Mouse (Mus musculus): ENCODE data around the gene Trappc3. TPM values are rescaled to one million over a fixed set of nuclear protein-coding genes. Genes with fewer than 3 reads are reported as not detected.

Gene Trappc3
- total RNA-seq, 2 experiments from 2014 or later: 77.4 to 79.4 TPM

DNA sequence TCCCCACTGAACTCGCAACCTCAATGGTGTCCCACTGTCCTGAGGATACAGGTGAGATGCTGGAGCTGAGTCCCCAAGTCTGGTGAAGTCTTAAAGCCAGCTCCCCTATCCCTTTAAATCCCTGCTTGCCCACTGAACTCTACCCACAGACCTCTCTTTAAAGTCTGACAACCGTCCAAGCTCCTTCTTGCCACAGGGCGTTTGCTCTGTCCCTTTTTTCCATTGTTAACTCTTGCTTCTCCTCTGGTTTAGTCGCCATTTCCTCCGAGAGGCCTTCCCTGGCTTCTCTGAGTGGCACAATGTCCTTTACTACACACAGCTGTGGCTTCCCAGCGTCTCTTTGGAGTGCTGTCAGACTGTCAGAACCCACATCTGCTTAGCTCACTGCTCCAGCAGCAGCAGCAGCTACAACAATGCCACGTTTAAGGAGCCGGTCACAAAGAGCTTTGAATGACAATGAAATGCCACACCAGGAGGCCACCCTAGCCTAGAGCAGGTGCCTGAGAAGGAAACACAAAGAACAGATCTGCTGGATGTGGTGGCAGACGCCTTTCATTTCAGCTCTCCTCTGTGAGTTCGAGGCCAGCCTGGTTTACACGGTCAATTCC is 13.8 kb upstream of the Trappc3 start:
- no peak for DNase-seq (ENCODE audit: low spot score in 2 of 2)
- intact Hi-C loops (cut with DNase I): no loop called here

DNA sequence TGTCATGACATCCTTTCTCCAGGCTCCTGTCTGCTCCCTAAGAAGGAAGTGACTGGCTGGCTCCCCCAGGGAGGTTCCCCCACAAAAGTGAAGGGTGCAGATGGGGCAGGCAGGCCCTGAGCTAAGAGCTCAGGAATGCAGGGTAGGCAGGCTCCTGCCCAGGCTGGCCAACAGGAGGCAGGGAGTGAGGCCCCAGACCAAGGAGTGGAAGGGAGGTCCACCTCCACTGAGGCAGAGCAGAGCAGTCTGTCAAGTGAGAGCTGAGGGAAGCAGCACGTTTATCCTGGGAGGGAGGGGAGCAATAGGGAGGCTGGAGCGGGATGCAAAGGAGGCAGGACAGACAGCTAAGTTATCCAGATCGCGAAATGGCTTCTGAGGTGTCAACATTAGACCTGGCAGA is 11.5 kb upstream of the Trappc3 start:
- no peak for DNase-seq (ENCODE audit: low spot score in 2 of 2)
- intact Hi-C loops (cut with DNase I): no loop called here

- intact Hi-C loops (cut with DNase I): no loop called here
- DNase-seq (ENCODE audit: low spot score in 2 of 2): no peak
Measured at GRCm38 (mm10) chr4:126251655-126252254, 10.4 kb upstream of the Trappc3 start.

GRCm38 (mm10) chr4:126252411-126253237 is 9.5 kb upstream of the Trappc3 start:
- intact Hi-C loops (cut with DNase I): no loop called here
- no peak for DNase-seq (ENCODE audit: low spot score in 2 of 2)

- intact Hi-C loops (cut with DNase I): no loop called here
- no peak for DNase-seq (ENCODE audit: low spot score in 2 of 2)
Measured at GRCm38 (mm10) chr4:126253637-126254272, 8.4 kb upstream of the Trappc3 start.

DNA sequence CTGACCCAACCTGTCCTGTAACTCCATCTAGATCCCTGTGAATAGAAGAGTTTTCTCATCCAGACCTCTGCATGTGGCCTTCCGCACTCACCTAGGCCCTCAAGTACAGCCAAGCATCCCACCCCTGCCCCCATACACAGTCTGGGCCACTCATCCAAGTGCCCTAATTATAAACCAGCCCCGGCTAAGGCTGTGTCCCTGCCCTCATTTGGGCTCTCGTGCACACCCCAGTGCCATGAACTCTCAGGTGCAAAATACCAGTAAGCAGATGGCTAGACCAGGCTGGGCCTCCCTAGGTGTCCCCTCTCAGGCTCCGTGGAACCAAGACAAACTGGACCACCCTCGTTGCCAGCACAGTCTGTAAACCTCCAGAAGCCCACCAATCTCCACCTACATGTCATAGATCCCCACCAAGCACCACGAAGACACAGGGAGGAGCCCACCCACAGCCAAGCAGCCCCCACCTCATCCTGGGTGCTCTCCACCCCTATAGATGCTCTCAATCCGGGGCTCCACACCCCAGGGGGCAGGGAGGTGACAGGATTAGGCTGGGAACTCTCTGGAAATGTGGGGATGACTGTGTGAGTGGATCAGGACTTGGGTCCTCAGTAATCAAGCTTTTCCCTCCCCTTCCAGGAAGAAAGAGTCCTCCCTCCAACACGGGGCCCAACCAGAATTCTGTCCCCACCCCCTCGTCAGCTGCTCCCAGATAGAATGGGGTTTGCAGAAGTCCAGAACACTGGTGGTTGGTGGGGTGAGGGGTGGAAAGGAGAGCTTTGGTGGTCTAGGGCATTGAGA is 7.6 kb upstream of the Trappc3 start:
- intact Hi-C loops (cut with DNase I): loop anchor here (5.0 kb wide), 1 partner anchor 152 kb away; the partner anchor contains the start of gene Stk40
- peak; percentile 62 to 83 for DNase-seq (ENCODE audit: low spot score in 2 of 2)

GRCm38 (mm10) chr4:126255113-126256001 is 6.8 kb upstream of the Trappc3 start:
- intact Hi-C loops (cut with DNase I): loop anchor here (5.0 kb wide), 1 partner anchor 153 kb away; the partner anchor contains the start of gene Stk40
- DNase-seq (ENCODE audit: low spot score in 2 of 2): peak; percentile 46 to 51

DNA sequence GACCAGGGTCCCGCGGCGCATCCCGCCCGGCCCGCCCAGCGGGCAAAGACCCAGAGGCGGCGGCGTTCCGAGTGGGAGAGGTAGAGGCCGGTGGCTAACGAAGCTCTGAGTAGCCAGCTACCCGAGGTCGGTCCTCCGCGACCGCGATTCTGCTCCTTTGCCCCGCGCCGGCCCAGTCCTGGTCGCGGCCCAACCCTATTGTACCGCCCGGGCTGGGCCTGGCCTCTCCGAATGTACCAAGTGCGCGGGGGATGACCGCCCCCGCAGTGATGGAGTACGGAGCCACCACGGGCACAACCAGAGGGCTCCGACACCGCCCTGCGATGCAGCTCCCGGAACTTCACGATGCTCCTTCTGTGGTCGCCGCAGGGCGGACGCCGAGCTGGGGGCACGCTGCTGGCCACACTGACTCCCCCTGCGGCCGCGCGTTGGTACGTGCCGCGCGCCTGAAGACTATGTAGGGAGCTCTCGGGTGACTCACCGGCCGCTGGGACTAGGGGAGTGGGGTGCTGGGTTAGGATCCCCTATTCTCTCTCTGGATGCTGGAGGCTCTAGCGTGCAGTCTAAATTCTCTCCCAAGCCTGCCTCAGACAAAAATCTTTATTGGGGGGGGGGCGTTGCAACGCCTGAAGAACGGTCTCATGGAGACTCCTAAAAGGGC is 5.9 kb upstream of the Trappc3 start, which contains the start of gene Map7d1:
TSS of gene Map7d1 (minus strand) at position 213 of the 661 bp plus-strand sequence.
- peak; percentile 87 to 90 for DNase-seq (ENCODE audit: low spot score in 2 of 2)
- intact Hi-C loops (cut with DNase I): loop anchor here (5.0 kb wide), 1 partner anchor 154 kb away; the partner anchor contains the start of gene Stk40

DNA sequence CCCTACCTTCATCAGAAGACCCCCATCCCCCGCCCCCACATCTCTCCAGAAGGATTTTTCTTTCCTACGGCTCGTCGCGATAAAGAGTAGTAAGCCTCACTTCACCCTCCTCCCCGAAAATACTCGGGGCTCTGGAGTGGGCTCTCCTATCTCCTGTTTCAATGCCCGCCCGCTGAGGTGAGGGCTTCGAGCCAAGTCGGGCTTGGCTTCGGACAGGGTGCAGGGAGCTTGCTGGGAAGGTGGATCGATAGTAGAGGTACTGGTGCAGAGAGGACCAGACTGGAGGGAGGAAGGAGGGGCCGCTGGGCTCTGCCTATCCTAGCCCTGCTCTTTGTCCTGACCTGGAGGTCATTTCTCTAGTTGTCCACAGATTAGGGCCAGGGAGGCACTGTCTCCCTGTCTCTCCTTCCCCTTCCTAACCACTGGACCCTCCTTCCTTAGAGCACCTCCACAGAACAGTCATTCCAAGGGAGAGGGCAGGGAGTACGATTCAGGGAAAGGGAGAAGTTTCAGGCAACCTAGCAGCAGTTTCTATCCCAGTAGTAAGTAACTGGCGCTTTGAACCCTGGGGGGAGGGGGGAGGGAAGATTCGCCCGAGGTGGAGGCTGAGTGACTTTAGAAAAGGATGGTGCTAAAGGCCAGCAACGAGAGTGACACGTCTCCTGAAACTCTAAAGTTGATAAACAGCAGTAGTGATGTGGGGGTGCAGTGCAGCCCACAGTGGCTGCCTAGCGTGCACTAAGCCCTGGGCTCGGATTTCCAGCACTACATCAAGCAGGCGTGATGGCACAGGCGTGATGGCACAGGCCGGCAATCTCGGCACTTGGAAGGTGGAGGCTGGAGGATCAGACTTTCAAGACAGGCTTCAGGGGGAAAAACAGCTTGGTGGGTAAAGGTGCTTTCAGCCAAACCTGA is 4.9 kb upstream of the Trappc3 start:
- intact Hi-C loops (cut with DNase I): loop anchor here (5.0 kb wide), 1 partner anchor 155 kb away; the partner anchor contains the start of gene Stk40
- no peak for DNase-seq (ENCODE audit: low spot score in 2 of 2)

GRCm38 (mm10) chr4:126259063-126259462 is 3.1 kb upstream of the Trappc3 start:
- no peak for DNase-seq (ENCODE audit: low spot score in 2 of 2)
- intact Hi-C loops (cut with DNase I): loop anchor here (5.0 kb wide), 1 partner anchor 157 kb away; the partner anchor contains the start of gene Stk40

GRCm38 (mm10) chr4:126259523-126260160 is 2.5 kb upstream of the Trappc3 start:
- intact Hi-C loops (cut with DNase I): loop anchor here (5.0 kb wide), 1 partner anchor 157 kb away; the partner anchor contains the start of gene Stk40

DNA sequence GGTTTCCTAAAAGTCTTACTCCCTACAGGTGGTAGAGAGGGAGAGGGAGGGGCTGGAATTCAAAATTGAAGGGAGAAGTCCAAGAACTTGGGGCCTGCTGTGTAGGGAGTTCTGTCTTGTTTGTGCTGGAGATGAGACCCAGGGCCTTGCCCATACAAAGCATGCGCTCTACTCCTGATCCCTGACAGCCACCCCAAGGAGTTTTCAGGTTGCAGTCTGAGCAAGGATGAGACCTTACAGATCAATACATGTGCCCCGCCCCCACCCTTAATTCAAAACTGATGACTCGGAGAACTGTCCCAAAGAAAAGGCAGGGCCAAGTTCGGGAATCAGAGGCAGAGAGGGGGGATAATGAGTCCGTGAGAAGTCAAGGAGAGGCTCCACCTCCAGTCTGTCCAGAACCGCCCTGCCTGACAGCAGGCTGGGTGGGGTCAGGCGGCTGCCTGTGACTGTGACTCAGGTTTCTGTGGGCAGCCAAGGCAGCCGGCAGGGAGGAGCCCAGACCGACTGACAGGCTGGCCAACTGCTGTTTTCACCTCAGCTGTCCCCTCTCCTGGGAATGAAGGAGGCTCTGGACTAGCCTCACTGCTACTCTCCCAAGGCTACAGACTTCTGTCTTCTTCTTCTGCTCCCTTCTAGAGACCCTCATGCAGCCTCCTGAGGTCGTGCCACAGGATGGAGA is 1.5 kb upstream of the Trappc3 start:
- intact Hi-C loops (cut with DNase I): no loop called here
- DNase-seq (ENCODE audit: low spot score in 2 of 2): peak in 1 of 2 experiments; percentile 76

More at GRCm38 (mm10) chr4:126259523-126260160, 2.5 kb upstream of the Trappc3 start:
- DNase-seq (ENCODE audit: low spot score in 2 of 2): no peak

DNA sequence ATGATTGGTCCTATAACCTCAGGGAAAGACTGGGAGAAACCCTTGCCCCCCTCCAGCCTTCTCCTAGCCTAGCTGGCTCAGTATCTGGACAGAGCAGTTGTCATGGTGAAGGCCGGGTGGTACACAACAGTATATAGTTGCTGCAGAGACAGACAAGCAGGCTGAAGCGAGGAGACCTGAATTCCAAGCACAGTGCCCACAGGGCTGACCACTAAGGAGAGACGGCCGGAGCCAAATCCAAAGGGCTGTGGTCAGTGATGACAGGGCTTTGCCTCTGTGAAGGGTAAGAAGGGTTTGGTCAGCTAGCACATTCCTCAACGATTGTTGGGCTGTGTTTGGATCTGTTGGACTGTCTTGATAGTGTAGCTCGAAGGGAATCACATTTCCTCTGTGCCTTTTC is 859 bp upstream of the Trappc3 start:
- intact Hi-C loops (cut with DNase I): no loop called here
- DNase-seq (ENCODE audit: low spot score in 2 of 2): no peak

- no peak for DNase-seq (ENCODE audit: low spot score in 2 of 2)
- intact Hi-C loops (cut with DNase I): loop anchor here (1.0 to 2.0 kb wide), 2 partner anchors 34 to 81 kb away; no protein-coding TSS in a partner anchor
Measured at GRCm38 (mm10) chr4:126261675-126262074, 450 bp upstream of the Trappc3 start.

DNA sequence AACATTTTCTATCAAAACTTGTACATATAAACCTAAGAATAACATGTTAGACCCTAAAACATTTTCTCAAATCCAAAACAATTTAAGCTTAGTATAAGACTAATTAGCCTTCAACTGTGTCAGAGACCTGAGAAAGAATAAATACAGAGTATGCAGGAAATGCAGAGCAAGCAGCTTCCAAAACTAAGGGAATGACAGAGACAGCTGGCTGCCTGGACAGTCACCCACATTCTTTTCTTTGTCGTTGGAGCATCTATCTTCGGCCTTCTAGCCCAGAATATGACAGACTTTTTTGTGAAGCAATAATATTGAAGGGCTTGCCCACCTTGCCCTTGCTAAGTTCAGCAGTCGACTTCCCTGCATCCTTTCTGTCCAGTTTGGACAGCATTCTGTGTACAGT is 7.2 kb downstream of the Trappc3 start:
- DNase-seq (ENCODE audit: low spot score in 2 of 2): no peak
- intact Hi-C loops (cut with DNase I): no loop called here
